19 mouse cellular contexts compared by ENCODE assay signal in the genomic region with DNA sequence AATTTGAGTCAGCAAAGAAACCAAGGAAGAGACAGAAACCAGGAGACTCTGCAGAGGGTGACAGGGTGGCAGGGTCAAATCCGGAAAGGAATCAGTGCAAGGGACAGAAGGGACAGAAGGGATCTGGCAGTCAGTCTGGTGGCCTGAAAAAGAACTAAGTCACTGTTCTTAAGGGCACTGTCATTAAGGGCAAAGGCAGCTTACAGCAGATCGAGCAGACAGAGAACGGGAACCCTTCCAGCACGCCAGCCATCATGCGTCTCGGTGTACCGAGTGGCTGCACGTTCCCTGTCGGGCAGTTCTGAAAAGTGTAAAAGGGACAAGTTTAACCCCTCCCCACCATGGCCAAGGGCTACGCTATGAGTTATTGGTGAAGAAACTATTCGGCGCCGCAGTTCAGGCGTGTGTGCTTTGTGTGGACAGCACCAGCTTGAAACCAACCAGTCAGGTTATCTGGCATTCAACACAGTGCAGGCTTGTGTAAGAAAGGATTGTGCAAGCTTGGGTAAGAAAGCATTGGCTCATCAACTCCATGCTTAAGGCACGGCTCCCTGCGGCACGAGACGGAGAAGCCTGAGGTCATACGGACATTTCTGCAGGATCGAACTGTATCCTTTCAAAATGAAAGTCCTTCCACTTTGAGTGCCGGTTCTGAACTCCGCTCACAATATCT. TPM values are rescaled to one million over a fixed set of nuclear protein-coding genes. Genes with fewer than 3 reads are reported as not detected.
DNase-seq lines count a peak whose midpoint lies in the region; ATAC-seq lines count a peak whose summit lies in the region.
"Had no signal": no experiment of that assay in that cellular context is flagged by ENCODE, and none has a peak within 500 bp of the region (broad histone marks: within the 10 kb centered on the region; RNA-seq: fewer than 3 reads in every experiment).

No protein-coding gene starts in this region.

- ATAC-seq in granulocyte monocyte progenitor cell, adult 5-6 weeks (replicated peaks; ENCODE audit: poor library complexity, severe bottlenecking), result peak; percentile 87
- ATAC-seq in megakaryocyte, adult 5-6 weeks (ENCODE audit: poor library complexity, severe bottlenecking), result peak; percentile 59
- ATAC-seq: forebrain, embryonic 16.5 days; intestine, embryonic 15.5 days had no signal

- peak; percentile 28 for DNase-seq in adrenal gland, adult 8-10 months
- no peak for DNase-seq in adrenal gland, adult 18-20 months (ENCODE audit: low spot score in 2 of 2)
- DNase-seq in ZHBTc4 (ENCODE audit: low read depth, low spot score), result peak; percentile 39
- no peak for DNase-seq in embryo, embryonic 10.5 days (ENCODE audit: low spot score)
- no peak for DNase-seq in gastrocnemius, adult 18-20 months (ENCODE audit: low spot score)
- no peak for DNase-seq in urinary bladder, adult 18-20 months (ENCODE audit: low spot score in 2 of 2)
- DNase-seq: cerebellum, adult 9-10 months; gastrocnemius, adult 2 months; heart, adult 11 months; kidney, adult 9 months; kidney, postnatal 25 days; layer of hippocampus, adult 9-11 months; liver, embryonic 13.5 days; right cerebral cortex, adult 18-20 months; thymus, postnatal 25 days had no signal

RNA-seq across cellular contexts. Expression of a gene that starts 34.3 kb away (rescaled TPM):
- 10 to 100 TPM; 34.0 to 40.5 (median 37.5) TPM for total RNA-seq in adrenal gland, adult 8-10 months (2022)
- total RNA-seq in adrenal gland, adult 18-20 months (2021), result 10 to 100 TPM; 18.7 to 24.7 TPM
- total RNA-seq in granulocyte monocyte progenitor cell, adult 5-6 weeks (2014; fragmentation: Nextera tagmentation), result 9.3 and 14.1 TPM in 2 replicates
- 5.4 and 10.7 TPM in 2 replicates for total RNA-seq in granulocyte monocyte progenitor cell, adult 5-6 weeks (2017)
- 27.7 and 34.4 TPM in 2 replicates for total RNA-seq in megakaryocyte, adult 5-6 weeks (2015)
- 31.1 and 32.6 TPM in 2 replicates for total RNA-seq in megakaryocyte, adult 5-6 weeks (2017)
- total RNA-seq in gastrocnemius, adult 18-20 months (2021), result 1 to 10 TPM; 1.6 to 2.8 TPM

Comparison
In these comparisons a context has a peak if more than half of its experiments do, and no peak if none do; other contexts are left out.
1. DNase-seq: peak in adrenal gland, adult 8-10 months (single experiment) and ZHBTc4 (single experiment); none in adrenal gland, adult 18-20 months (0 of 2), embryo, embryonic 10.5 days (single experiment), gastrocnemius, adult 18-20 months (single experiment) and urinary bladder, adult 18-20 months (0 of 2).